Mouse (Mus musculus) limb, embryonic 11.5 days (tissue): ENCODE measurements around the gene Snrpg. TPM values are rescaled to one million over a fixed set of nuclear protein-coding genes. Genes with fewer than 3 reads are reported as not detected.

Experiments
- ATAC-seq: fragments of 200-750 bp; cut with Nextera tagmentation; 2 replicates; pipeline ENCODE4 v1.8.0; 2017; ENCODE audit warnings: low read depth; ENCODE audit not compliant: insufficient number of reproducible peaks, low FRiP score, low TSS enrichment
- DNase-seq: peaks from one replicate; pipeline ENCODE4 v3.0.0-alpha.2; 2015; ENCODE audit warnings: low spot score
- H3K27ac ChIP-seq: fragments of 300-500 bp; sonication (generic); replicated peaks from 2 replicates; pipeline ENCODE4 v1.5.1; 2014; ENCODE audit warnings: low read depth, mild to moderate bottlenecking, low read length
- H3K27me3 ChIP-seq: fragments of 300-500 bp; sonication (generic); 2 replicates; pipeline ENCODE4 v1.6.1; 2014; ENCODE audit warnings: mild to moderate bottlenecking, low read length, mixed read lengths; ENCODE audit not compliant: control insufficient read depth, insufficient read depth
- H3K36me3 ChIP-seq: fragments of 300-500 bp; sonication (generic); 2 replicates; pipeline ENCODE4 v1.6.1; 2014; ENCODE audit warnings: mild to moderate bottlenecking, low read length, moderate library complexity, mixed read lengths; ENCODE audit not compliant: control insufficient read depth, insufficient read depth
- H3K4me1 ChIP-seq: fragments of 300-500 bp; sonication (generic); 2 replicates; pipeline ENCODE4 v1.6.1; 2014; ENCODE audit warnings: low read length, mixed read lengths; ENCODE audit not compliant: control insufficient read depth, insufficient read depth
- H3K4me2 ChIP-seq: fragments of 300-500 bp; sonication (generic); 2 replicates; pipeline ENCODE4 v1.6.1; 2014; ENCODE audit warnings: low read depth, mild to moderate bottlenecking, moderate library complexity; ENCODE audit not compliant: severe bottlenecking
- H3K4me3 ChIP-seq: fragments of 300-500 bp; sonication (generic); 2 replicates; pipeline ENCODE4 v1.5.1; 2014; ENCODE audit warnings: low read depth, low read length
- H3K9ac ChIP-seq: fragments of 300-500 bp; sonication (generic); 2 replicates; pipeline ENCODE4 v1.6.1; 2014; ENCODE audit warnings: mild to moderate bottlenecking, low read length
- H3K9me3 ChIP-seq: fragments of 300-500 bp; sonication (generic); 2 replicates; pipeline ENCODE4 v1.6.1; 2016; ENCODE audit warnings: low read length; ENCODE audit not compliant: control insufficient read depth
- WGBS: fragments of 180-500 bp; shearing (Covaris S2); extraction: QIAGEN DNeasy Blood & Tissue Kit; methylation state at CpG from one replicate; pipeline ENCODE4 v1.1.7; 2014; 5-methylcytosine and 5-hydroxymethylcytosine counted together
- polyA plus RNA-seq: library from polyadenylated mRNA; unstranded; fragments of >200 nt; fragmentation: Nextera tagmentation; extraction: Ambion mirVana; gene quantifications from 2 replicates; pipeline ENCODE4 v1.2.1, GENCODE M21; 2014

Snrpg gene
- 903 and 919 TPM in 2 replicates for polyA plus RNA-seq

GRCm38 (mm10) chr6:86370764-86371339 lies at the start of gene Snrpg:
Gene Snrpg, plus strand, starts transcription at chr6:86371304.
- H3K27me3 ChIP-seq, result no peaks in the 10 kb centered on the region
- 20% methylated on average over 15 of the region's 15 CpGs for WGBS
- H3K4me1 ChIP-seq, result peaks cover 12% of the 10 kb centered on the region
- H3K9me3 ChIP-seq, result no peaks in the 10 kb centered on the region
- DNase-seq, result peak; percentile 40
- H3K4me3 ChIP-seq, result peak within 1 kb of the TSS; percentile 91
- peak within 1 kb of the TSS; percentile 85 for H3K4me2 ChIP-seq
- ATAC-seq, result no peak
- peak within 1 kb of the TSS; percentile 93 for H3K9ac ChIP-seq
- peak within 1 kb of the TSS; percentile 82 for H3K27ac ChIP-seq
- H3K36me3 ChIP-seq, result no peaks in the 10 kb centered on the region

- H3K4me3 ChIP-seq, result no peak overlapping the region
- H3K36me3 ChIP-seq, result no peaks in the 10 kb centered on the region
- no peak overlapping the region for H3K9ac ChIP-seq
- 90% methylated on average over 5 of the region's 5 CpGs for WGBS
- no peaks in the 10 kb centered on the region; the same call in 1 of the 2 replicates for H3K9me3 ChIP-seq
- no peaks in the 10 kb centered on the region for H3K4me1 ChIP-seq
- no peaks in the 10 kb centered on the region for H3K27me3 ChIP-seq
- ATAC-seq (no peak), DNase-seq (no peak)
- no peak overlapping the region for H3K27ac ChIP-seq
- H3K4me2 ChIP-seq, result no peak overlapping the region
Measured at GRCm38 (mm10) chr6:86322031-86322563, 49.0 kb upstream of the Snrpg start.

- WGBS, result 94% methylated on average over 9 of the region's 9 CpGs
- DNase-seq (no peak), ATAC-seq (no peak)
- no peaks in the 10 kb centered on the region for H3K27me3 ChIP-seq
- no peaks in the 10 kb centered on the region; the same call in 1 of the 2 replicates for H3K9me3 ChIP-seq
- no peaks in the 10 kb centered on the region for H3K36me3 ChIP-seq
- no peak overlapping the region for H3K4me3 ChIP-seq
- H3K4me1 ChIP-seq, result no peaks in the 10 kb centered on the region
- no peak overlapping the region for H3K4me2 ChIP-seq
- no peak overlapping the region for H3K27ac ChIP-seq
- no peak overlapping the region for H3K9ac ChIP-seq
Measured at GRCm38 (mm10) chr6:86322991-86323390, 48.1 kb upstream of the Snrpg start.

- Histone ChIP-seq H3K4me3 (no peak overlapping the region), H3K4me1 (no peaks in the 10 kb centered on the region), H3K9ac (no peak overlapping the region), H3K27ac (no peak overlapping the region), H3K4me2 (no peak overlapping the region), H3K36me3 (no peaks in the 10 kb centered on the region), H3K27me3 (no peaks in the 10 kb centered on the region), H3K9me3 (no peaks in the 10 kb centered on the region; the same call in 1 of the 2 replicates)
- 77% methylated on average over 3 of the region's 3 CpGs for WGBS
- no peak for ATAC-seq
- DNase-seq, result no peak
Measured at GRCm38 (mm10) chr6:86324400-86324799, 46.7 kb upstream of the Snrpg start.

- ATAC-seq, result no peak
- no peak overlapping the region for H3K4me2 ChIP-seq
- no peak overlapping the region for H3K9ac ChIP-seq
- H3K9me3 ChIP-seq, result no peaks in the 10 kb centered on the region; the same call in 1 of the 2 replicates
- no peaks in the 10 kb centered on the region for H3K4me1 ChIP-seq
- WGBS, result 91% methylated on average over 5 of the region's 5 CpGs
- no peak for DNase-seq
- no peak overlapping the region for H3K4me3 ChIP-seq
- no peaks in the 10 kb centered on the region for H3K27me3 ChIP-seq
- H3K27ac ChIP-seq, result no peak overlapping the region
- no peaks in the 10 kb centered on the region for H3K36me3 ChIP-seq
Measured at GRCm38 (mm10) chr6:86325646-86326045, 45.5 kb upstream of the Snrpg start.

- no peak overlapping the region for H3K4me3 ChIP-seq
- 92% methylated on average over 18 of the region's 18 CpGs for WGBS
- DNase-seq (no peak), ATAC-seq (no peak)
- no peaks in the 10 kb centered on the region for H3K9me3 ChIP-seq
- H3K36me3 ChIP-seq, result no peaks in the 10 kb centered on the region
- H3K9ac ChIP-seq, result no peak overlapping the region
- H3K27ac ChIP-seq, result no peak overlapping the region
- H3K4me1 ChIP-seq, result no peaks in the 10 kb centered on the region
- H3K27me3 ChIP-seq, result no peaks in the 10 kb centered on the region
- H3K4me2 ChIP-seq, result no peak overlapping the region
Measured at GRCm38 (mm10) chr6:86326866-86327265, 44.2 kb upstream of the Snrpg start.

GRCm38 (mm10) chr6:86328369-86328768 lies 42.7 kb upstream of the Snrpg start:
- H3K36me3 ChIP-seq, result no peaks in the 10 kb centered on the region
- no peak overlapping the region for H3K4me2 ChIP-seq
- DNase-seq (no peak), ATAC-seq (no peak)
- no peak overlapping the region for H3K4me3 ChIP-seq
- no peaks in the 10 kb centered on the region for H3K9me3 ChIP-seq
- H3K27ac ChIP-seq, result no peak overlapping the region
- no peaks in the 10 kb centered on the region for H3K27me3 ChIP-seq
- H3K4me1 ChIP-seq, result no peaks in the 10 kb centered on the region
- no peak overlapping the region for H3K9ac ChIP-seq
- WGBS, result 56% methylated on average over 3 of the region's 3 CpGs

GRCm38 (mm10) chr6:86329943-86330342 lies 41.2 kb upstream of the Snrpg start:
- no peak overlapping the region for H3K4me3 ChIP-seq
- H3K9me3 ChIP-seq, result no peaks in the 10 kb centered on the region; the same call in 1 of the 2 replicates
- H3K4me2 ChIP-seq, result no peak overlapping the region
- DNase-seq (no peak), ATAC-seq (no peak)
- no peak overlapping the region for H3K27ac ChIP-seq
- no peaks in the 10 kb centered on the region for H3K4me1 ChIP-seq
- H3K36me3 ChIP-seq, result no peaks in the 10 kb centered on the region
- H3K27me3 ChIP-seq, result no peaks in the 10 kb centered on the region
- no peak overlapping the region for H3K9ac ChIP-seq
- 92% methylated on average over 6 of the region's 6 CpGs for WGBS
